Mouse (Mus musculus) right cerebral cortex, postnatal 10 days (tissue): ENCODE results near the gene Rcsd1.
"Not testable (repeated sequence)": the region's sequence is repeated elsewhere in the genome, so short reads cannot be mapped to it uniquely, and the experiment has no call there.

Source experiments
- DNase-seq, 2 experiments: peaks; one replicate each; pipeline ENCODE4 v3.0.0; 2021; ENCODE audit warnings: low spot score in 2 of 2

The Rcsd1 gene

DNA sequence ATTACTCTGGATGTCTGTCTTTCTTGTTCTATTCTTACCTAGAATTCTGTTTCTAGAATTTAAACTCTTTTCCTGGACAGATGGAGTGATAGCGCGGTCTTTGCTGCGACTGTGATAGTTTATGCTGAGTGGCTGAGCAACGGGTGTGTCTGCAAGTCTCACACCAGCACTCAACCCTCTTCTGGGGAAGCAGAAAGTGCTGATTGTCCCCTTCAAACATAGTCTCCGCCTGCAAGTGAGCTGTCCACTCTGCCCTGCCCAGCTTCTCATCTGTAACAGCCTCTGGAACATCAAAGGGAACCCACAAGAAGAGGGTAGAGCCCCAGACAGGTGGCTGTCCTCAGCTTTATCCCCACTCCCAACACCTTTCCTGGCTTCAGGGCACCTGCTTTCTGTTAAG is 19.7 kb downstream of the Rcsd1 start:
- no peak for DNase-seq

DNA sequence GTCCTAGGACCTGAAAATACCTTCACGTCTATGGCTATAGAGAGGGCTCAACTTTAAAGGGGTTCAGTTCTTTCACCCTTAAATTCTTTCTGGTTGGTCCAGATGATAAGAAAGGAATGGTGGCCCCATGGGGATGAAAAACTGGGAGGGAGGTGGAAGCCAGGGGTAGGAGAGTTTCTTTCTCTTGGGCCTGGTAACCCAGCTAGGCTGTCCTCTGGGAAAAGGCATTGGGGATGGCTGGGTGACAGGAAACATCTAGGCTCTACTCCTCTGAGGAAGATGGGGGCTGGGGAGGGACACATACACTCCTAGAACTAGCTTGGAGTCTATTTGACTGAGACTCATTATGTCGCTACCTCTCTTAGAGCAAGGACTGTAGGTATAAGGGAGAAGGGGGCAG is 21.7 kb downstream of the Rcsd1 start:
- no peak for DNase-seq

GRCm38 (mm10) chr1:165686963-165687362 is 22.6 kb downstream of the Rcsd1 start:
- no peak for DNase-seq

- DNase-seq = no peak
Observed at GRCm38 (mm10) chr1:165686349-165686748, 23.2 kb downstream of the Rcsd1 start.

DNA sequence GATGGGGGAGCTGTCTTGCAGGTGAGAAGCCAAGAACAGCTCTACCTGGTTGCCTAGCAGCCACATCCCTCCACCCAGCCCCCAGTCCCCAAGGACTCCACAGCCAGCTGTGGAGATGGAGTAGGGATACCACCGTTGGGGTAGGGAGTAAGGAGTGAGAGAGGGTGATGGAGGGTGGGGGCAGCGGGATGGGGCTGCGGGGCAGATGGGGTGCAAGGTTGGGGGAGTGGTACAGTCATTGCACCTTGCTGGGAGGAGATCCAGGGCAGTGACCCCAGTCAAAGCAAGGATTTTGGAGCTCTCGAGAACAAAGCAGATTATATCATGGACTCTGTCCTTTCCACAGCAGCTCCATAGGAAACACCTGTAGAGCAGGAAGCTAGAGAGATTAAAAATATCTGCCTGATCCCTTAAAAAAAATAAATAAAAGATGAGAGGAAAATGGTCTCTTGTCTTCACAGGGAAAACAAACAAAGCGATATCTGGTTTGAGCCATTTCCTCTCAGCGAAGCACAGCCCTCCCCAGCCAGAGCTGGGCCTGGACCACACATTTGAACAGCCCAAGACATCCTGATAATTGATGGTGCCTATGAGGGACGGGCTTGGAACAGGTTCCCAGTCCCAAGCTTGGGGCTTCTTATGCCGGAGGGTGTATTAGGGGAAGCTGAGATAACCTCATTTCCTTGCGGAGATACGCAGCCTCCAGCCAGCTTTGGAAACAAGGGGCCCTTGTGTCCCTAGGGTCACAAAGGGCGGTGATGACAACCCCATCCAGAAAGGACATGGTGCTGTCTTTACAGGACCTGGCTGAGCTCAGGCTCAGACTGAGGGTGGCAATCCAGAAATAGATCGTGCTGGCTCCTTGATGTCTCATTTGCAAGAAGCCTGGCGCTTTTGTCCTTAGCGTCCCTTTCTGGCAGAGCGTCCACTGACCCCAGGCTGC is 25.0 kb downstream of the Rcsd1 start:
- DNase-seq = no peak

DNA sequence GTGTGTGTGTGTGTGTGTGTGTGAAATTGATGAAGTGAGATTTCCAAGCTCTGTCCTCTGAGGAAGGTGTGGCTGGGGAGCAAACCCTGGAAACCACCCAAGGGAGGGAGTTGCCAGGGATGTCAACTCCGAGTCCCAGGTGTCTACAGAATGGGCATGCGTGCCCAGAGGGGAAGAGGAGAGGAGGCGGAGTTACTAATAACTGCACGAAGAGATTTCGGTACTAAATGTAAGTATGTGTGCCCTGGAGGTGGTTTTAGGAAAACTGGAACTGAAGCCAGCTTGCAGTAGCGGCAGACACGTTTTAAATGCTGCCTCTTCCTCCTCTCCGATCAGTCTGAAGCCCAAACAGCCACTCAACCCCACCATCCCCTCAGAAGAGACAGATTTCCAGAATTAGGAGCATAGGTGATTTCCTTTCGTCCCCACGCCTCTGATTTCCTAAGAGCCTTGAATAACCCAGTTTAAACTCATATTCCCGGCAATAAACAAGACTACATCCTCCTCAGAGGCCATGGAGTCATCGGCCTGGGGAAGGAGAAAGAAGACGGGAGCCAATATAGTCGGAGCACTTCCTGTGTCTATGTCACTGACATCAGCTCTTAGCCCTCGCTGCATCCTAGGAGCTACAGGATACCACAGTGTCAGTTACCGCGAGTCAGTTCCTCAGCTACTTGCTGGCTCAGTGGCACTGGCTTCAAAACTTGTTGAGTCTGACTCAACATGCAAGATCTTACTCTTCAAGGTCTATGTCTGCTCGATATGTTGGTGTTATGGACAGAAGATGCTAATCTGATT is 27.3 kb downstream of the Rcsd1 start:
- DNase-seq = no peak

- no peak for DNase-seq
Observed at GRCm38 (mm10) chr1:165681045-165681794, 28.3 kb downstream of the Rcsd1 start.

- DNase-seq = not testable (repeated sequence)
Observed at GRCm38 (mm10) chr1:165680086-165680485, 29.5 kb downstream of the Rcsd1 start.

DNA sequence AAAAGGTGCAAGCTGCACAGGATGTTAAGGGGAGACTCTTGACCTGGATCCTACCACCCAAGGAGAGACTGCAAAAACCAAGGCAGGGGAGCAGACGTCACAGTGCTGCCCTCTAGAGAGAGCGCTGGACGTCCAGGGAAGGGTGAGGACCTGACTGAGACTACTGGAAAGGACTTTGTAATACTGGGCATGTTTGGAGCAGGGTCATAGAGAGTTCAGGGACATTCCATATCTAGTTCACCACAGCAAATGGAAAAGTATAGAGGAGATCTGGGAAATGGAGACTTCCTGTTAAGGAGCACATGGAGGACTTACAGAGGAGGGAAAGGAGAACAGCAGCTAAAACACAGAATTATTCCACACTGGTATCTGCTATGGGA is 29.9 kb downstream of the Rcsd1 start:
- no peak for DNase-seq

GRCm38 (mm10) chr1:165678861-165679617 is 30.5 kb downstream of the Rcsd1 start:
- DNase-seq = no peak

GRCm38 (mm10) chr1:165677558-165677957 is 32.0 kb downstream of the Rcsd1 start:
- no peak for DNase-seq

DNA sequence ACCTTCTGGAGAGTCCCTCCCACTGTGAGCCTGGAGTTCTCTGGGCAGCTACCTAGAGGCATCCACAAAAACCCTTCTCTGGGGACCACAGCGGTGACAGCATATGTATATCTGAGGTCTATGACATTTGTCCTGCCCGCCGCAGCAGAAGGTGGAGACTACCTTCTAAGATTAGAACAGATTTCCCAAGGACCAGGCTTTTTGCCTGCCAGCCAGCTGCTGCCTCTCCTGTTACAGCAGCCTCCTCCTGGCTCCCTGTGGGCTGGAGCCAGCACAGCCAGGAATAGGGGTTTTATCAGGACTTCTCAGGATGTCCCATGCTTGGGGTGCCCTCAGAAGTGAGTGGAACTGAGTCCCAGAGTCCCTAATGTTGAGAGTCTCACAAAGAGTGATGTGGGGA is 32.6 kb downstream of the Rcsd1 start:
- no peak for DNase-seq

- DNase-seq = no peak
Observed at GRCm38 (mm10) chr1:165675167-165675566, 34.4 kb downstream of the Rcsd1 start.

- no peak for DNase-seq
Observed at GRCm38 (mm10) chr1:165672355-165672754, 37.2 kb downstream of the Rcsd1 start.

- no peak for DNase-seq
Observed at GRCm38 (mm10) chr1:165670056-165670455, 39.5 kb downstream of the Rcsd1 start.

GRCm38 (mm10) chr1:165668904-165669303 is 40.7 kb downstream of the Rcsd1 start:
- DNase-seq = no peak

GRCm38 (mm10) chr1:165667380-165667779 is 42.2 kb downstream of the Rcsd1 start:
- DNase-seq = peak in 1 of 2 experiments; percentile 57

DNA sequence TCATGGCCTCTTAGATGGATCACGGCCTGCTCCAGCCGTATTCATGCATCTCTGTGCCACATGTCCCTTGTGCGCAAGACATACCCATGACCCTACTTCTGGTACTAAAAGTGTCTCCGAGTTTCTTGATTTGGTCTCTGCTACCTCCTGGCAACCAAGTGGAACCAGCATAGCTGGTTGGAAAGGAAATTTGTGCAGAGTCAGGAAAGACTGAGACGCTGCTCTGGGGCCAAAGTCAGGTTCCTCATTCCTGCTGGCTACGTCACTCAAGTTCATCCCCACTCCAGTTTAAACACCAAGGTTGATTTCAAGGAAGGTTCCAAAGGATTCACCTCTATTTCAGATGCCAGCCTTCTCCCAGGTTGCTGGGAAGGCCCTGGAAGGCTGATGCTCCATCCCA is 42.6 kb downstream of the Rcsd1 start:
- DNase-seq = no peak

GRCm38 (mm10) chr1:165665758-165666157 is 43.8 kb downstream of the Rcsd1 start:
- DNase-seq = no peak

DNA sequence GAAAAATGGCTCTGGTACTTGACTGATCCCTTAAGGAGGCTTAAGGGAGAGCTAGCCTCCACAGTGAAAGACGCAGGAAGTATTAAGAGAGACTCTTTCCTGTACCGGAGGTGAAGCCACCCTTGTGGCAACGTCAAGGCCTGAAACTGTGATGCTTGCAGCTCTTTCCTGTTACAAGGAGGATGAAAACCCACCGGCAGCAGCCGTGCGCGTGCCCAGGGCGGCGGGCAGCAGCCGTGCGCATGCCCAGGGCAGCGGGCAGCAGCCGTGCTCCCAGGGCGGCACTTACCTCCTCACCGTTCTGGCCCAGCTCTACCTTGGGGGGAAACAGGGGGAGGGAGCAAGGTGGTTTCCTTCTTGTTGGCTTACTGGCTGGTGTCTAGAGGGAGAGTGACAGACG is 46.3 kb downstream of the Rcsd1 start:
- DNase-seq = no peak

DNA sequence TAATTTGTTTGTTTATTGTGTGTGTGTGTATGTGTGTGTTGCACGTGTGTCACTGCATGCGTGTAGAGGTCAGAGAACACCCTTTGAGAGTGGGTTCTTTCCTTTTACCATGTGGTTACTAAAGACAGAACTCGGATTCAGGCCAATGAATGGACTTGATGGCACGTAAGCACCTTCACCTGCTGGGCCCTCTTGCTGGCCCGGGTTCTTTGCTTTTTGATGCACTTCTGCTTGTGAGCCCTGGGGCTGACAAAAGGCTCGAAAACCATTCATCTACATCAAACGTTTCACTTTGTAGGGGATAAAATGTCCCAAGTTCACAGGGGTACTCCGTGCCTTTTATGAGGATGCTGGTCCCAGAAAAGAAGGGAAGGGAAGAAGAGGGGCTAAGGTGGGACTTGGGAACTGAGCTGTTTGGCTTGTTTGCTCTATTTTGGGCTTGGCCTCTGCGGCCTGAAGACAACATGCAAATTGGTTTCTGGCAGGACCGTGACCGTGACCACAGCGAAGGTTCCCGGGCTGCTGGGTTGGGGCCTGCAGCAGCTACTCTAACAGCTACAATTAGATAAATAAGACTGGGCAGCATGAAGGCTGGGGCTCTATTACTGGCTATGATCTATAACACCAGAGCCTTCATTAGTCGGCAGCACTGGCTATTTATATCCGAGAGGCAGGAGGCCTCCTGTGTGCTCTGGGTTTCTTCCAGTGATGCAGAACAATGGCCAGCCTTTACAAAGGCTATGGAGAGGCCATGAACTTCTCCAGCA is 46.9 kb downstream of the Rcsd1 start:
- no peak for DNase-seq
